In genomic region chr6:16704496-16704895, GRCm38 (mm10) we compare ENCODE assay signal across 13 mouse cellular contexts.
DNase-seq lines count a peak whose midpoint lies in the region; ATAC-seq and TF ChIP-seq lines count a peak whose summit lies in the region.
"Had no signal": no experiment of that assay in that cellular context is flagged by ENCODE, and none has a peak within 500 bp of the region (broad histone marks: within the 10 kb centered on the region; RNA-seq: fewer than 3 reads in every experiment).

No protein-coding gene starts in this region.

- 85% methylated on average over 4 of the region's 4 CpGs for WGBS in forebrain, embryonic 13.5 days
- 61% methylated on average over 4 of the region's 4 CpGs for WGBS in forebrain, postnatal 0 days
- 63% methylated on average over 4 of the region's 4 CpGs for WGBS in forebrain, embryonic 15.5 days
- WGBS in forebrain, embryonic 10.5 days, result 93% methylated on average over 4 of the region's 4 CpGs

- no peak for DNase-seq in forebrain, postnatal 0 days
- no peak for DNase-seq in forebrain, embryonic 10.5 days (ENCODE audit: extremely low spot score, low spot score)
- DNase-seq in brain, embryonic 14.5 days (ENCODE audit: low read depth), result peak; percentile 62
- no peak for DNase-seq in left cerebral cortex, adult 18-20 months (ENCODE audit: low spot score in 2 of 2)
- DNase-seq: adrenal gland, adult 2 months; adrenal gland, postnatal 10 days; adrenal gland, postnatal 25 days; cerebellum, adult 11-12 months; cerebellum, adult 2 months; cerebellum, adult 9-10 months; cerebellum, postnatal 25 days had no signal

- ATAC-seq in forebrain, embryonic 13.5 days, result peak; percentile 62; the same call in 1 of the 2 replicates
- ATAC-seq in forebrain, postnatal 0 days, result no peak
- peak; percentile 71; the same call in 1 of the 2 replicates for ATAC-seq in forebrain, embryonic 15.5 days (replicated peaks)

- H3K27ac ChIP-seq in forebrain, embryonic 13.5 days, result no peak overlapping the region
- no peak overlapping the region for H3K27ac ChIP-seq in forebrain, postnatal 0 days (ENCODE audit: low read depth, low read length)
- no peak overlapping the region for H3K27ac ChIP-seq in forebrain, embryonic 15.5 days (replicated peaks)
- no peak overlapping the region for H3K27ac ChIP-seq in forebrain, embryonic 10.5 days

- no peak overlapping the region for H3K9ac ChIP-seq in forebrain, embryonic 13.5 days
- no peak overlapping the region for H3K9ac ChIP-seq in forebrain, postnatal 0 days
- no peak overlapping the region for H3K9ac ChIP-seq in forebrain, embryonic 15.5 days (replicated peaks)

- no peaks in the 10 kb centered on the region for H3K9me3 ChIP-seq in forebrain, embryonic 13.5 days (replicated peaks)
- H3K9me3 ChIP-seq in forebrain, postnatal 0 days (ENCODE audit: low read length), result no peaks in the 10 kb centered on the region
- no peaks in the 10 kb centered on the region for H3K9me3 ChIP-seq in forebrain, embryonic 15.5 days
- no peaks in the 10 kb centered on the region for H3K9me3 ChIP-seq in forebrain, embryonic 10.5 days

- H3K4me1 ChIP-seq in forebrain, embryonic 13.5 days, result no peaks in the 10 kb centered on the region
- H3K4me1 ChIP-seq in forebrain, postnatal 0 days (ENCODE audit: insufficient read depth), result peaks cover 7% of the 10 kb centered on the region; the same call in 1 of the 2 replicates
- peaks cover 7% of the 10 kb centered on the region; the same call in 1 of the 2 replicates for H3K4me1 ChIP-seq in forebrain, embryonic 15.5 days
- peaks cover 7% of the 10 kb centered on the region for H3K4me1 ChIP-seq in forebrain, embryonic 10.5 days

- H3K27me3 ChIP-seq in forebrain, embryonic 13.5 days, result no peaks in the 10 kb centered on the region
- no peaks in the 10 kb centered on the region for H3K27me3 ChIP-seq in forebrain, postnatal 0 days (ENCODE audit: insufficient read depth, low read length)
- no peaks in the 10 kb centered on the region for H3K27me3 ChIP-seq in forebrain, embryonic 15.5 days
- no peaks in the 10 kb centered on the region for H3K27me3 ChIP-seq in forebrain, embryonic 10.5 days (ENCODE audit: poor library complexity, severe bottlenecking)

- H3K4me3 ChIP-seq in forebrain, embryonic 13.5 days, result no peak overlapping the region
- no peak overlapping the region for H3K4me3 ChIP-seq in forebrain, postnatal 0 days (ENCODE audit: low read depth, low read length)
- no peak overlapping the region for H3K4me3 ChIP-seq in forebrain, embryonic 15.5 days
- H3K4me3 ChIP-seq in forebrain, embryonic 10.5 days, result no peak overlapping the region

- no peak for TF ChIP-seq POLR2A in brain, embryonic 14.5 days (IDR thresholded peaks at IDR 0.05; ENCODE audit: borderline replicate concordance, extremely low read depth, insufficient read depth, insufficient read length, poor library complexity, severe bottlenecking)

- no peak for TF ChIP-seq CTCF in forebrain, postnatal 0 days (IDR thresholded peaks at IDR 0.05; ENCODE audit: low read depth)
- no peak for TF ChIP-seq CTCF in brain, embryonic 14.5 days (IDR thresholded peaks at IDR 0.05; ENCODE audit: borderline replicate concordance, extremely low read depth, insufficient read depth, insufficient read length)

- no peak overlapping the region for H3K4me2 ChIP-seq in forebrain, embryonic 13.5 days
- H3K4me2 ChIP-seq in forebrain, postnatal 0 days (ENCODE audit: low read depth), result no peak overlapping the region
- no peak overlapping the region for H3K4me2 ChIP-seq in forebrain, embryonic 15.5 days (replicated peaks)

- H3K36me3 ChIP-seq in forebrain, embryonic 13.5 days (ENCODE audit: poor library complexity, severe bottlenecking), result no peaks in the 10 kb centered on the region
- H3K36me3 ChIP-seq in forebrain, postnatal 0 days (ENCODE audit: insufficient read depth), result no peaks in the 10 kb centered on the region
- H3K36me3 ChIP-seq in forebrain, embryonic 15.5 days, result no peaks in the 10 kb centered on the region
- H3K36me3 ChIP-seq in forebrain, embryonic 10.5 days (replicated peaks), result no peaks in the 10 kb centered on the region
